Mouse (Mus musculus) layer of hippocampus, adult 11-12 months (tissue): ENCODE data around the gene Scgn.

ENCODE experiments used
- DNase-seq: peaks from one replicate; pipeline ENCODE4 v3.0.0; 2022; ENCODE audit warnings: low spot score

Gene Scgn

GRCm38 (mm10) chr13:23938699-23939098 lies 52.3 kb downstream of the Scgn start:
- peak; percentile 18 for DNase-seq

GRCm38 (mm10) chr13:23934211-23934520 lies 56.8 kb downstream of the Scgn start, which contains the start of gene Hist1h2aa:
Gene Hist1h2aa (plus strand): TSS chr13:23934462.
- DNase-seq, result no peak

DNA sequence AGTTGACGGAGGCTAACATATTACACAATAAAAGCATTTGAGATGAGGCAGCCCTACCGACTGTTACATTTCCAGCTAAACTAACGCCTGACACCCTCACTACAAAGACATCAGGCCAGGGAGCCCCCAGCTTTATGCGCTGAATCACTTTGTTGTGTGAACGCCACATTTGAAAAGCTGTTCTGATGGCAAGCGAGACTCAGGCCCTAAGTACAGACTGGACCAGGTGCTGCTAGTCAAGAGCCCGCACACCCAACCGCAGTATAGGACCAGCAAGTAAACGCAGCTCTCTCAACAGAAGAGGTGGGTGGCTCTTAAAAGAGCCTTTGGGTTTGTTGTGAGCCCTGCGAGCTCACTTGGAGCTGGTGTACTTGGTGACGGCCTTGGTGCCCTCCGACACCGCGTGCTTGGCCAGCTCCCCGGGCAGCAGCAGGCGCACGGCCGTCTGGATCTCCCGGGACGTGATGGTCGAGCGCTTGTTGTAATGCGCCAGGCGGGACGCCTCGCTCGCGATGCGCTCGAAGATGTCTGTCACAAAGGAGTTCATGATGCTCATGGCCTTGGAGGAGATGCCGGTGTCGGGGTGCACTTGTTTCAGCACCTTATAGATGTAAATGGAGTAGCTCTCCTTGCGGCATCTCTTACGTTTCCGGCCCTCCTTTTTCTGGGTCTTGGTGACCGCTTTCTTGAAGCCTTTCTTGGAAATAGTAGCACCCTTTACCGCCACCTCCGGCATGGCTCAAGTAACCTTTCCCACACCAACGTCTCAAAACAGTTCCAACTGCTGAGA lies 57.4 kb downstream of the Scgn start, which contains the start of gene Hist1h2ba:
TSS of gene Hist1h2ba (minus strand) at position 736 of the 790 bp plus-strand sequence.
- DNase-seq, result no peak

- DNase-seq, result no peak
Observed at GRCm38 (mm10) chr13:23930904-23931303, 60.1 kb downstream of the Scgn start.

DNA sequence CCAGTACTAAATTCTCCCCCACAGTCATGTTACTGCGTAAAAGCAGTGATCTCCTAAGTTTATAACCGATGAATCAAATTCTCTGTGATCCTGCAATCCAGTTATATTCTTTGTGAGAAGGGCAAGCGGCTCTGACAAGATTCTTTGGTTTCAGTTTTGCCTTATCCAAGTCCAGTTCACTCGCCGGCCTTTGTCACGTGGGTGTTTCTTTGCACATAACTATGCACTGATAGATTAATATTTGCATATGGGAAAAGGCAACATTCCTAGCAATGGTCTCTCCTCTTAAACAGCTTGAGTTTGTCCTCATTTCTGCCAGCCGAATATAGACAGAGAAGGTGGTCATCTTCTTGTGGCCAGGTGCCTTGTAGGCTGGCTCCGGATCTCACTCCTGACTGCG lies 60.6 kb downstream of the Scgn start:
- DNase-seq, result no peak

- no peak for DNase-seq
Observed at GRCm38 (mm10) chr13:23928637-23929036, 62.4 kb downstream of the Scgn start.

DNA sequence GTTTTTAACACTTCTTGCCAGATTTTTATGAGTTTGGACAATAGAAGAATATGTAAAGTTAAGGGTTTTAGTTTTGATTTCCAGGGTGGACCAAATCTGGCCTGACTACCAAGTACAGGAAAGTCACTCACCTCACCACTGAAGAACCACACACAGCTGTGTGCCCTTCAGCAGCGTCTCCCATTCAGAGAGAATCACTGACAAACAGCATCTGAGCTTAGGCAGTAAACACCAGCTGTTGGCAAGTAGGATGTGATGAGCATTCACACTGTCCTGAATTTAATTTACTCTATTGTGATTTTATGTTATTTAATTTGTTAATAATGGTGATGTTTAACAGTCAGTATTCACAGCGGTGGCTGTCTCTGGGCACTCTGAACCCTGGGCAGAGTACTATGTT lies 65.2 kb downstream of the Scgn start:
- no peak for DNase-seq

DNA sequence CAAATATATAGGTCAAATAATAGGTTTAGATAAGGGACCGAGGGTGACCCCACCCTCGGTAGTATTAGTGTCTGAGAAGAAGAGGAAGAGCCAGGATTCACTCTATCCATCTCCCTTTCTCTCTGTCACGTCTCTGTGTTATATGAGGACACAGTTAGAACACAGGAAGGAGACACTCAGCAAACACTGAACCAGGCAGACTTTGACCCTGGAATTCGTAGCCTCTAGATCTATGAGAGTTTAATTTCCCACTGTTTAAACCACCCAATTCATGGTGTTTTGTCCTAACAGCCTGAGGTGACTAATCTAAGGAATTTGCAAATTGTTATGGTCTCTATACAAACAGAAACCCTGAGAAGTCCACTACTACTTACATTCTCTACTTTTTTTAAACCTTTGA lies 73.3 kb downstream of the Scgn start:
- DNase-seq, result no peak

- no peak for DNase-seq
Observed at GRCm38 (mm10) chr13:23916132-23916531, 74.9 kb downstream of the Scgn start.

DNA sequence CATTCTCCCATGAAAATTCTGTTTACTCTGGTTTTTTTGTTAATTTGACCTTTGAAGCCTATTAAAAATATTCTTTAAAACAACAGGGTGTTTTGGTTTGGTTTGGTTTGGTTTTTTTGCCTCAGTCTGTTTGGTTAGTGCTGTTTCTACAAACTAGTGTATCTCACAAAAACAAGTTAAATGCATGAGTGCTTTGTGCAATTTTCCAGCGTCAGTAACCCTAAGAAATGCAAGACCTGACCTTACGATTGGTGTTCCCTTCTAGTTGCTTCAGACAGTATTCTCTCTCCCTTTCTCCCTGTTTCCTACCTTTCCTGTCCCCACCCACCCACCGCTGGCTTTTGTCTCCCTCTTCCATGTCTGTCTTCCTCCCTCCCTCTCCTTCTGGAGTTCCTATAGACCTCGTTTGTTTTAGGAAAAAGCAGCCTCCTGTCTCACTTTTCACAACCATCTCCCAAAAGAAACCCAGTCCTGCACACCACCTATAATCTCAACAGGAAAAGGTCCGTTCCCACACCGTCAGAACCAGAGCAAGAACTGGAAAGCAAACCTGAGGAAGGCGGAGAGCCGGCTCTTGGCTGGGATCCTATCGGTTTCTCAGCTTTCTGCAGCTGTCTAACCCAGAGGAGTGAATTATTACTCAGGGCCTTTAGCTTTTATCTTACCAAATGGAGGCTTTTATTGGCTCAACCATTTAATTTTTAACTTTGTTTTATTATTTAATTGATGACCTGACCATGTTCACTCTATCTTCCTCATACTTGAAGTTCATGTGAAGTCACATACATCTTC lies 76.4 kb downstream of the Scgn start, which contains the start of gene Slc17a4:
TSS of gene Slc17a4 (minus strand) at position 634 of the 792 bp plus-strand sequence.
- DNase-seq, result no peak

GRCm38 (mm10) chr13:23913791-23914306 lies 77.2 kb downstream of the Scgn start:
- no peak for DNase-seq

GRCm38 (mm10) chr13:23911335-23911734 lies 79.7 kb downstream of the Scgn start:
- no peak for DNase-seq

DNA sequence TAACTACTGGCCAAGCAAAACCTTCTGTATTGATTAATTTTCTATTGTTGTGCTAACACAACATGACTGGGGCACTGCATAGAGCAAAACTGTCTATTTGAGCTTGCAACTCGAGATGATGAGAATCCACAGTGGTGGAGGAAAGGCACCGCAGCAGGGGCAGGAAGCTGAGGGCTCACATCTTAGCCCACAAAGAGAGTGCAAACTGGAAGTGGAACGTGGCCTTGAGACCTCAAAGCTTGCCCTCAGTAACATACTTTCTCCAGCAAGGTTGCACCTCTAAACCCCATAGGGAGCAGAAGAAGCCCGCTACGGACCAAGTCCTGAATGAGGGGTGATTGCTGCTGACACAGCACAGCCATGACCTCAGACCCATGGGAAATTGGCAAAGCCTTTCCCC lies 80.9 kb downstream of the Scgn start:
- no peak for DNase-seq

GRCm38 (mm10) chr13:23906906-23907305 lies 84.1 kb downstream of the Scgn start:
- DNase-seq, result no peak
